Mouse (Mus musculus): ENCODE measurements around the gene Fbxo41. TPM values are rescaled to one million over a fixed set of nuclear protein-coding genes. Genes with fewer than 3 reads are reported as not detected.

The Fbxo41 gene
- total RNA-seq (2014; rRNA removed) (not detected in 2 replicates), polyA plus RNA-seq (2012; rRNA removed) (not detected in 2 replicates)

- no peak within 1 kb of the TSS for H3K9ac ChIP-seq (ENCODE audit: low read depth, low read length)
- H3K79me2 ChIP-seq (ENCODE audit: control insufficient read depth, insufficient read depth, low read length): no peaks in the 10 kb centered on the region
- peak within 1 kb of the TSS; percentile 43; the same call in 1 of the 2 replicates for H3K4me3 ChIP-seq (ENCODE audit: insufficient read depth, low read depth, low read length)
- 5% methylated on average over 22 of the region's 22 CpGs for WGBS
- H3K27me3 ChIP-seq (ENCODE audit: control insufficient read depth, insufficient read depth, low read length): peaks cover 6% of the 10 kb centered on the region
- TF ChIP-seq POLR2A (IDR thresholded peaks at IDR 0.05; ENCODE audit: extremely low read depth, insufficient read depth, low read length) (no peak), CTCF (IDR thresholded peaks at IDR 0.05; ENCODE audit: low read depth, low read length) (no peak)
- peaks cover 2% of the 10 kb centered on the region for H3K4me1 ChIP-seq (ENCODE audit: control insufficient read depth, insufficient read depth, low read length)
- no peak for DNase-seq (ENCODE audit: extremely low read depth, low read depth, low spot score)
- no peaks in the 10 kb centered on the region for H3K36me3 ChIP-seq (ENCODE audit: control insufficient read depth, insufficient read depth, low read length)
- no peak within 1 kb of the TSS for H3K27ac ChIP-seq (replicated peaks; ENCODE audit: insufficient read depth, low read depth, low read length)
These were observed at the start of gene Fbxo41 for GRCm38 (mm10) chr6:85502911-85503250. TSS of gene Fbxo41 (minus strand) at chr6:85502994.

- H3K27me3 ChIP-seq (ENCODE audit: control insufficient read depth, insufficient read depth, low read length): peaks cover 2% of the 10 kb centered on the region; the same call in 1 of the 2 replicates
- no peak overlapping the region for H3K27ac ChIP-seq (replicated peaks; ENCODE audit: insufficient read depth, low read depth, low read length)
- no peak overlapping the region for H3K4me3 ChIP-seq (ENCODE audit: insufficient read depth, low read depth, low read length)
- WGBS: 78% methylated on average over 5 of the region's 5 CpGs
- H3K79me2 ChIP-seq (ENCODE audit: control insufficient read depth, insufficient read depth, low read length): no peaks in the 10 kb centered on the region
- no peaks in the 10 kb centered on the region for H3K36me3 ChIP-seq (ENCODE audit: control insufficient read depth, insufficient read depth, low read length)
- H3K4me1 ChIP-seq (ENCODE audit: control insufficient read depth, insufficient read depth, low read length): no peaks in the 10 kb centered on the region
- TF ChIP-seq CTCF (IDR thresholded peaks at IDR 0.05; ENCODE audit: low read depth, low read length) (no peak), POLR2A (IDR thresholded peaks at IDR 0.05; ENCODE audit: extremely low read depth, insufficient read depth, low read length) (no peak)
- no peak for DNase-seq (ENCODE audit: extremely low read depth, low read depth, low spot score)
- H3K9ac ChIP-seq (ENCODE audit: low read depth, low read length): no peak overlapping the region
These were observed 44.8 kb upstream of the Fbxo41 start for GRCm38 (mm10) chr6:85547642-85548041.

- Histone ChIP-seq H3K4me1 (ENCODE audit: control insufficient read depth, insufficient read depth, low read length) (no peaks in the 10 kb centered on the region), H3K79me2 (ENCODE audit: control insufficient read depth, insufficient read depth, low read length) (no peaks in the 10 kb centered on the region), H3K36me3 (ENCODE audit: control insufficient read depth, insufficient read depth, low read length) (no peaks in the 10 kb centered on the region), H3K27ac (replicated peaks; ENCODE audit: insufficient read depth, low read depth, low read length) (no peak overlapping the region), H3K4me3 (ENCODE audit: insufficient read depth, low read depth, low read length) (no peak overlapping the region), H3K27me3 (ENCODE audit: control insufficient read depth, insufficient read depth, low read length) (peaks cover 2% of the 10 kb centered on the region; the same call in 1 of the 2 replicates), H3K9ac (ENCODE audit: low read depth, low read length) (no peak overlapping the region)
- 82% methylated on average over 13 of the region's 13 CpGs for WGBS
- no peak for DNase-seq (ENCODE audit: extremely low read depth, low read depth, low spot score)
- TF ChIP-seq CTCF (IDR thresholded peaks at IDR 0.05; ENCODE audit: low read depth, low read length) (no peak), POLR2A (IDR thresholded peaks at IDR 0.05; ENCODE audit: extremely low read depth, insufficient read depth, low read length) (no peak)
These were observed 41.6 kb upstream of the Fbxo41 start for GRCm38 (mm10) chr6:85544251-85544881.

- Histone ChIP-seq H3K36me3 (ENCODE audit: control insufficient read depth, insufficient read depth, low read length) (no peaks in the 10 kb centered on the region), H3K79me2 (ENCODE audit: control insufficient read depth, insufficient read depth, low read length) (no peaks in the 10 kb centered on the region), H3K9ac (ENCODE audit: low read depth, low read length) (no peak overlapping the region), H3K4me3 (ENCODE audit: insufficient read depth, low read depth, low read length) (no peak overlapping the region), H3K4me1 (ENCODE audit: control insufficient read depth, insufficient read depth, low read length) (no peaks in the 10 kb centered on the region), H3K27me3 (ENCODE audit: control insufficient read depth, insufficient read depth, low read length) (peaks cover 2% of the 10 kb centered on the region; the same call in 1 of the 2 replicates), H3K27ac (replicated peaks; ENCODE audit: insufficient read depth, low read depth, low read length) (no peak overlapping the region)
- TF ChIP-seq POLR2A (IDR thresholded peaks at IDR 0.05; ENCODE audit: extremely low read depth, insufficient read depth, low read length): no peak
- no peak for TF ChIP-seq CTCF (IDR thresholded peaks at IDR 0.05; ENCODE audit: low read depth, low read length)
- WGBS: 69% methylated on average over 10 of the region's 10 CpGs
- no peak for DNase-seq (ENCODE audit: extremely low read depth, low read depth, low spot score)
These were observed 40.8 kb upstream of the Fbxo41 start for GRCm38 (mm10) chr6:85543351-85544175.

GRCm38 (mm10) chr6:85522825-85523224 lies 20.0 kb upstream of the Fbxo41 start:
- 74% methylated on average over 2 of the region's 2 CpGs for WGBS
- DNase-seq (ENCODE audit: extremely low read depth, low read depth, low spot score): no peak
- H3K9ac ChIP-seq (ENCODE audit: low read depth, low read length): no peak overlapping the region
- no peak overlapping the region for H3K27ac ChIP-seq (replicated peaks; ENCODE audit: insufficient read depth, low read depth, low read length)
- no peak overlapping the region for H3K4me3 ChIP-seq (ENCODE audit: insufficient read depth, low read depth, low read length)
- H3K4me1 ChIP-seq (ENCODE audit: control insufficient read depth, insufficient read depth, low read length): no peaks in the 10 kb centered on the region
- TF ChIP-seq CTCF (IDR thresholded peaks at IDR 0.05; ENCODE audit: low read depth, low read length) (no peak), POLR2A (IDR thresholded peaks at IDR 0.05; ENCODE audit: extremely low read depth, insufficient read depth, low read length) (no peak)
- H3K27me3 ChIP-seq (ENCODE audit: control insufficient read depth, insufficient read depth, low read length): 0 out of 2 replicates have a peak, but pooled peaks cover 2% of the 10 kb centered on the region
- no peaks in the 10 kb centered on the region for H3K79me2 ChIP-seq (ENCODE audit: control insufficient read depth, insufficient read depth, low read length)
- no peaks in the 10 kb centered on the region for H3K36me3 ChIP-seq (ENCODE audit: control insufficient read depth, insufficient read depth, low read length)

Data from liver, adult 2 months (tissue).